Mouse (Mus musculus): ENCODE measurements around the gene Rnf183.

- TF ChIP-seq CTCF (IDR thresholded peaks at IDR 0.05; ENCODE audit: borderline replicate concordance, extremely low read depth, insufficient read depth, insufficient read length) (no peak), POLR2A (IDR thresholded peaks at IDR 0.05; ENCODE audit: borderline replicate concordance, extremely low read depth, insufficient read depth, insufficient read length, poor library complexity, severe bottlenecking) (no peak)
Measured at GRCm38 (mm10) chr4:62437871-62438270, 2.8 kb upstream of the Rnf183 start.

Data from brain, embryonic 14.5 days (tissue).